Mouse (Mus musculus): ENCODE data around the gene Tead1.

Tead1 gene

GRCm38 (mm10) chr7:112685993-112686392, 6.9 kb downstream of the Tead1 start:
- no peak for DNase-seq (ENCODE audit: low read depth, low spot score)

- no peak for DNase-seq (ENCODE audit: low read depth, low spot score)
Observed at GRCm38 (mm10) chr7:112686586-112686985, 7.5 kb downstream of the Tead1 start.

GRCm38 (mm10) chr7:112688425-112689001, 9.4 kb downstream of the Tead1 start:
- no peak for DNase-seq (ENCODE audit: low read depth, low spot score)

GRCm38 (mm10) chr7:112690836-112691781, 12.0 kb downstream of the Tead1 start:
- DNase-seq (ENCODE audit: low read depth, low spot score), result no peak

GRCm38 (mm10) chr7:112693566-112693965, 14.4 kb downstream of the Tead1 start:
- DNase-seq (ENCODE audit: low read depth, low spot score), result no peak

GRCm38 (mm10) chr7:112696777-112697161, 17.7 kb downstream of the Tead1 start:
- no peak for DNase-seq (ENCODE audit: low read depth, low spot score)

- no peak for DNase-seq (ENCODE audit: low read depth, low spot score)
Observed at GRCm38 (mm10) chr7:112697162-112697841, 18.2 kb downstream of the Tead1 start.

- no peak for DNase-seq (ENCODE audit: low read depth, low spot score)
Observed at GRCm38 (mm10) chr7:112700082-112700481, 21.0 kb downstream of the Tead1 start.

- DNase-seq (ENCODE audit: low read depth, low spot score), result no peak
Observed at GRCm38 (mm10) chr7:112703341-112703740, 24.2 kb downstream of the Tead1 start.

GRCm38 (mm10) chr7:112705870-112706269, 26.8 kb downstream of the Tead1 start:
- DNase-seq (ENCODE audit: low read depth, low spot score), result no peak

- DNase-seq (ENCODE audit: low read depth, low spot score), result no peak
Observed at GRCm38 (mm10) chr7:112706756-112707155, 27.6 kb downstream of the Tead1 start.

- no peak for DNase-seq (ENCODE audit: low read depth, low spot score)
Observed at GRCm38 (mm10) chr7:112710409-112711107, 31.4 kb downstream of the Tead1 start.

GRCm38 (mm10) chr7:112711977-112712376, 32.9 kb downstream of the Tead1 start:
- no peak for DNase-seq (ENCODE audit: low read depth, low spot score)

GRCm38 (mm10) chr7:112713509-112713908, 34.4 kb downstream of the Tead1 start:
- no peak for DNase-seq (ENCODE audit: low read depth, low spot score)

- no peak for DNase-seq (ENCODE audit: low read depth, low spot score)
Observed at GRCm38 (mm10) chr7:112714783-112715182, 35.7 kb downstream of the Tead1 start.

GRCm38 (mm10) chr7:112716701-112717100, 37.6 kb downstream of the Tead1 start:
- no peak for DNase-seq (ENCODE audit: low read depth, low spot score)

- no peak for DNase-seq (ENCODE audit: low read depth, low spot score)
Observed at GRCm38 (mm10) chr7:112717676-112718075, 38.6 kb downstream of the Tead1 start.

GRCm38 (mm10) chr7:112719394-112720142, 40.5 kb downstream of the Tead1 start:
- DNase-seq (ENCODE audit: low read depth, low spot score), result no peak

- DNase-seq (ENCODE audit: low read depth, low spot score), result no peak
Observed at GRCm38 (mm10) chr7:112720143-112720988, 41.2 kb downstream of the Tead1 start.

- no peak for DNase-seq (ENCODE audit: low read depth, low spot score)
Observed at GRCm38 (mm10) chr7:112720989-112721337, 41.8 kb downstream of the Tead1 start.

Data from retina, postnatal 7 days (tissue).